ENCODE assay signal across 19 mouse cellular contexts in the genomic region with DNA sequence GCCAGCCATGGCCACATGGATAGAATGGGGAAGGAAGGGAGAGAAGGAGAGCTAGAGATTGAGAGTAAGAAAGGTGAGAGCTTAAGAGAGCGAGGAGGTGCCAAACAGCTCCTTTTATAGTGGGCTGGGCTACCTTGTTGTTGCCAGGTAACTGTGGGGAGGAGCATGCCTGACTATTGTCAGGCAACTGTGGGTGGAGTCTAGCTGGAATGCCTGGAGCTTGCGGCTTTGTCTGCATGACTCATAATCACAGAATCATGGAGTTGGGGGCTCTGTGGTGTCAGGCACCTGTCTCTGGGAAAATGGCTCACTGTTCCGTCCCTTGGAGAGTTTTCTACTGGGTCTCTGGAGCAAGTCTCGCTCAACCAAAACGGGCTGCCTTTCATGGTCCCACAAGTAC. TPM values are rescaled to one million over a fixed set of nuclear protein-coding genes. Genes with fewer than 3 reads are reported as not detected.
"Had no signal": no experiment of that assay in that cellular context is flagged by ENCODE, and none has a peak within 500 bp of the region (broad histone marks: within the 10 kb centered on the region; RNA-seq: fewer than 3 reads in every experiment).

No protein-coding gene starts in this region.

- H3K36me3 ChIP-seq: liver, embryonic 13.5 days; midbrain, embryonic 10.5 days; midbrain, embryonic 13.5 days; neural tube, embryonic 13.5 days had no signal

- DNase-seq: kidney, adult 9 months; kidney, postnatal 14 days; kidney, postnatal 4 days; layer of hippocampus, adult 9-11 months; liver, embryonic 13.5 days; lung, adult 2 months; lung, postnatal 36 days; retina, postnatal 1 day; thymus, postnatal 25 days had no signal

- H3K27ac ChIP-seq: layer of hippocampus, adult 2 months; liver, embryonic 13.5 days; midbrain, embryonic 10.5 days; midbrain, embryonic 13.5 days; neural tube, embryonic 13.5 days had no signal

- H3K9ac ChIP-seq: liver, embryonic 13.5 days; midbrain, embryonic 13.5 days; neural tube, embryonic 13.5 days had no signal

- H3K4me1 ChIP-seq: liver, embryonic 13.5 days; midbrain, embryonic 13.5 days; neural tube, embryonic 13.5 days had no signal

- H3K4me3 ChIP-seq: layer of hippocampus, adult 2 months; liver, embryonic 13.5 days; megakaryocyte, embryonic 14.5 days; midbrain, embryonic 10.5 days; midbrain, embryonic 13.5 days; myocyte; neural tube, embryonic 13.5 days had no signal

- H3K4me2 ChIP-seq: liver, embryonic 13.5 days; midbrain, embryonic 13.5 days; neural tube, embryonic 13.5 days had no signal

- H3K27me3 ChIP-seq: liver, embryonic 13.5 days; megakaryocyte, embryonic 14.5 days; midbrain, embryonic 13.5 days; neural tube, embryonic 13.5 days had no signal

- H3K9me3 ChIP-seq: liver, embryonic 13.5 days; megakaryocyte, embryonic 14.5 days; midbrain, embryonic 10.5 days; midbrain, embryonic 13.5 days; neural tube, embryonic 13.5 days had no signal

- ATAC-seq: lung, postnatal 0 days; midbrain, embryonic 13.5 days; midbrain, embryonic 16.5 days had no signal

RNA-seq across cellular contexts. Expression of gene Zpbp, which starts 29.8 kb away (rescaled TPM):
- polyA plus RNA-seq: myocyte; small intestine, adult 2 months had no signal

RNA-seq across cellular contexts. Expression of gene Spata48, which starts 30.1 kb away (rescaled TPM):
- total RNA-seq: liver, adult 2 months had no signal
- polyA plus RNA-seq: liver, adult 2 months; myocyte; small intestine, adult 2 months had no signal
